Comparison of ENCODE assay signal across 9 mouse cellular contexts in the genomic region with DNA sequence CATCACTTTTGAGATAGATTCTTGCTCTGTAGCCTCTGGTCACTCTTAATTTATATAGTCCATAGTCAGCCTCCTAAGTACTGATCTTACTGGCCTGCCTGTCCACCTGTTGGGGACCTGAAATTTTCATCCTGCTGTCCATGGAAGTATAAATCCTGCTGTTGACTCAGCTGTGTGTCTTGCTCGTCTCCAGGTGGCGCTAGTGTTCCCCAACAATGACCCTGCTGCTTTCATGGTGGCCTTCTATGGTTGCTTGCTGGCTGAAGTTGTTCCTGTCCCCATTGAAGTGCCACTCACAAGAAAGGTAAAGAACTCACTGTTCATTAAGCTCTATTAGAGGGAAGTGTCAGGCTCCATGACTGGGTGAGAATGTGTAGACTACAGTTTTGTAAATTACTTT.
DNase-seq lines count a peak whose midpoint lies in the region; ATAC-seq lines count a peak whose summit lies in the region.
"Had no signal": no experiment of that assay in that cellular context is flagged by ENCODE, and none has a peak within 500 bp of the region (broad histone marks: within the 10 kb centered on the region; RNA-seq: fewer than 3 reads in every experiment).

No protein-coding gene starts in this region.

- H3K9ac ChIP-seq in midbrain, embryonic 15.5 days, result no peak overlapping the region
- H3K9ac ChIP-seq: limb, embryonic 13.5 days had no signal

- no peaks in the 10 kb centered on the region for H3K9me3 ChIP-seq in midbrain, embryonic 10.5 days (replicated peaks)
- no peaks in the 10 kb centered on the region for H3K9me3 ChIP-seq in midbrain, embryonic 15.5 days
- H3K9me3 ChIP-seq: limb, embryonic 13.5 days had no signal

- H3K36me3 ChIP-seq in midbrain, embryonic 10.5 days, result no peaks in the 10 kb centered on the region
- 0 out of 2 replicates have a peak, but pooled peaks cover 4% of the 10 kb centered on the region for H3K36me3 ChIP-seq in midbrain, embryonic 15.5 days (replicated peaks)

- no peak overlapping the region for H3K27ac ChIP-seq in midbrain, embryonic 10.5 days (replicated peaks)
- H3K27ac ChIP-seq in midbrain, embryonic 15.5 days, result no peak overlapping the region
- H3K27ac ChIP-seq: limb, embryonic 13.5 days had no signal

- DNase-seq in cerebellum, adult 8-10 months, result peak; percentile 12
- DNase-seq in cerebellum, adult 9-11 months, result no peak
- DNase-seq in midbrain, embryonic 10.5 days (ENCODE audit: low spot score), result peak; percentile 27
- peak; percentile 58 to 64 for DNase-seq in adrenal gland, postnatal 36 days
- peak; percentile 51 for DNase-seq in kidney, postnatal 10 days
- DNase-seq in retina, embryonic 14.5 days (ENCODE audit: low spot score), result peak; percentile 35
- DNase-seq in layer of hippocampus, adult 9-11 months, result no peak

- H3K27me3 ChIP-seq in midbrain, embryonic 10.5 days (ENCODE audit: low read depth, poor library complexity, severe bottlenecking), result no peaks in the 10 kb centered on the region
- no peaks in the 10 kb centered on the region for H3K27me3 ChIP-seq in midbrain, embryonic 15.5 days (replicated peaks)
- H3K27me3 ChIP-seq: limb, embryonic 13.5 days had no signal

- ATAC-seq in midbrain, embryonic 15.5 days (replicated peaks), result no peak

- H3K4me2 ChIP-seq in midbrain, embryonic 15.5 days, result no peak overlapping the region
- H3K4me2 ChIP-seq: limb, embryonic 13.5 days had no signal

- H3K4me1 ChIP-seq in midbrain, embryonic 10.5 days, result no peaks in the 10 kb centered on the region
- no peaks in the 10 kb centered on the region for H3K4me1 ChIP-seq in midbrain, embryonic 15.5 days
- H3K4me1 ChIP-seq: limb, embryonic 13.5 days had no signal

- WGBS in midbrain, embryonic 10.5 days, result 5% methylated on average over 2 of the region's 2 CpGs
- 6% methylated on average over 2 of the region's 2 CpGs for WGBS in midbrain, embryonic 15.5 days

- H3K4me3 ChIP-seq in midbrain, embryonic 10.5 days, result no peak overlapping the region
- no peak overlapping the region for H3K4me3 ChIP-seq in midbrain, embryonic 15.5 days
- H3K4me3 ChIP-seq: limb, embryonic 13.5 days had no signal

Comparison
In these comparisons a context has a peak if more than half of its experiments do, and no peak if none do; other contexts are left out.
1. DNase-seq: peak in cerebellum, adult 8-10 months (single experiment), midbrain, embryonic 10.5 days (single experiment), adrenal gland, postnatal 36 days (2 of 2), kidney, postnatal 10 days (single experiment) and retina, embryonic 14.5 days (single experiment); none in cerebellum, adult 9-11 months (single experiment) and layer of hippocampus, adult 9-11 months (single experiment).